Mouse (Mus musculus) olfactory bulb, adult 2 months (tissue): Measurements from ENCODE around the gene Nfkbie.

Experiments used
- CTCF ChIP-seq: fragments of 200-500 bp; IDR thresholded peaks from 2 replicates; pipeline ENCODE4 v1.5.1; 2012; ENCODE audit warnings: low read depth, mild to moderate bottlenecking, low read length, moderate library complexity; ENCODE audit not compliant: insufficient read depth
- POLR2A ChIP-seq: fragments of 200-500 bp; IDR thresholded peaks from 2 replicates; pipeline ENCODE4 v1.6.1; 2012; ENCODE audit warnings: mild to moderate bottlenecking, low read depth, low read length, moderate library complexity; ENCODE audit not compliant: insufficient read depth

DNA sequence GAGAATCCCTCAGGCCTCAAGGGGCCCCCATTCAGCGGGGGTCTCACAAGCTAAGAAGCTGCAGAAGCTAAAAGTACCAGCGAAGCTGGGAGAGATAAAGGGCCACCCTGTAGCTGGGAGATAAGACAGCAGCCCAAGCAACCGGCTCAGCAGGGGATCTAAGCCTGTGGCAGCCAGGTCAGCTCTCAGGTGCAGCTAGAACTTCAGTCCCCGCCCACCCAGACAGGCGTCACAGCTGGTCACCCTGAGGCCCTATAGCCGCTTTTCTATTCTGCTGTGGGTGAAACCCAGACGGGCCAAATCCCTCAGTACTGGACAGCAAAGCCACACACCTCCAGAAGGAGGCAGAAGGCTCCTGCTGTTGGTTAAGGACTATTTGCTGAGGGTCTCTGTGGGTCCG lies 38.0 kb downstream of the Nfkbie start:
- TF ChIP-seq POLR2A (no peak), CTCF (no peak)
